Mouse (Mus musculus) cerebellum, adult 11-12 months (tissue): ENCODE measurements at regions not wholly inside any gene's neighbourhood (a gene's known extent, or its start where the extent isn't known, plus 50 kb on each side); places are given as distances from the start of the nearest gene placed in this dataset.
A peak's percentile ranks its signal among the peaks of the same experiment; 100 is the strongest.

ENCODE experiments used
- DNase-seq: peaks from one replicate; pipeline ENCODE4 v3.0.0; 2022

- DNase-seq, result peak; percentile 88
These were observed 1250.8 kb upstream of the Jmjd1c start for GRCm38 (mm10) chr10:65845096-65845624.

- peak; percentile 17 for DNase-seq
These were observed 1249.8 kb upstream of the Jmjd1c start for GRCm38 (mm10) chr10:65846136-65846535.

DNA sequence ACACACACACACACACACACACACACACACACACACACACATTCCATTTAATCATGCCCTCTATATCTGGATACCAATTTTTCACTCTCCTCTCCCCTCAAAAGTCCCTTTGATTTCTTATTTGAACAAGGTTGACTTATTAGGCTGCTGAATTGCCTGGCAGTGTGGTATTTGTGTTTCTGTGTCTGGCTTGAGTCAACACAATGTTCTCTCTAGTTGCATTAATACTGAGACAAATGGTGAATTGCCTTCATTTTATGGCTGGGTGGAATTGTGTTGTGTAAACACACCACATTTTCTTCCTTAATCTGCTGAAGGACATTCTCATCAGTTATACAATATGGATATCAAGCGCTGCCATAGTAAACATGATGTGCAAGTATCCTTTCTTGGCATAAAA is 1248.3 kb upstream of the Jmjd1c start:
- DNase-seq, result no peak

GRCm38 (mm10) chr10:65889881-65890280 is 1206.0 kb upstream of the Jmjd1c start:
- no peak for DNase-seq

DNA sequence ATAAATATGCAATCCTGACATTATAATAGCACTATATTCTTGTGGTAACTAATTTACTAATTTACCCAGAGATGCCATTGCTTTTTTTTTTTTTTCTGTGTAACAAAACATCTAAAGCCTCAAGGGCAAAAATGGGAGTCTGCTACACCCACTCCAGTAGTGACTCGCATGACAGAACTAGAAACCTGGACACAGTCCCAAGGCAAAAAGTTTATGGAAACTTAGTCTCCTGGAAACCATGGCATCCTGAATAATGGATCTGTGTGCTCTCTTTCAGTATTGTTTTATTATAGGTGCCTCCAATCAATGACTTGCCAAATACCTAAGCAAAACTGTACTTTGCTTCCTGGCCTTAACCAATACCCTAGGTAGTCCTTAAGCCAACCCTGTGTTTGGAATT is 1188.4 kb upstream of the Jmjd1c start:
- DNase-seq, result no peak

DNA sequence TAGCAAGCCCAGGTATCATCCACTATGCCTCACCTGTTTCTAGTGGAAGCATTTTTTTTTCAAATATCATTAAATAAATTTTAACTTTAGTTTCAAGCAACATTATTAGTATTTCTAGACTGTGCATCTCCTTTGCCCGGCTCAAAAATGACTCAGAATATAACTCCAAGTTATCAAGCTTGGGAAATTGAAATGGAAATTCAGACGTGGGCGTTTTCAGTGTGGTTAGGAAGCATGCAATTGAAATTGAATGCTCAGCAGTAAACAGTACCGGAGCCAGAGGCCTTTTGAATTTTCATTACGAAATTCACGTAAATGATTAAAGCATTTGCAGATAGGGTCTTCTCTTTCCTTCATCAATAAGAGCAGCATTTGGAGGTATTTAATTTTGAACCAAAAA is 1183.4 kb upstream of the Jmjd1c start:
- DNase-seq, result no peak

DNA sequence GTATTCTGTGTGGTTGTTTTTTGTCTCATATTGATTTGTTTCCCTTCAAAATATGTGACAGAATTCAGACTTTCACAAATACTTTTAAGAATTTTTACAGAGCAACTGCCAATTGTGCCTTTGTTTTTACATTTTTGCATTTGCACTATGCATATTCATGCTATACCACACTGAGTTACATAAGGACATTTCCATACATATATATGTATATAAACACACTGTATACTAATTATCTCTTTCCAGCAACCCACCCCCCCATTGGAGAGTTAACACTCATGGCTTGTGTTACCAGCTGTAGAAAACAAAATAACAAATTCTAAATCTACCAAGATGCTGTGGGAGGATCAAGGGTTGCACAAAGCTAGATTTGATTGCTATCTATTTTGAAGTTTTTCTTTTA is 1163.8 kb upstream of the Jmjd1c start:
- no peak for DNase-seq

- no peak for DNase-seq
These were observed 1147.3 kb upstream of the Jmjd1c start for GRCm38 (mm10) chr10:65948587-65948986.

GRCm38 (mm10) chr10:65962441-65962840 is 1133.5 kb upstream of the Jmjd1c start:
- no peak for DNase-seq

GRCm38 (mm10) chr10:65969770-65970169 is 1126.2 kb upstream of the Jmjd1c start:
- no peak for DNase-seq
